Mouse (Mus musculus) forebrain, embryonic 16.5 days (tissue): ENCODE measurements around the gene Fgfr2. TPM values are rescaled to one million over a fixed set of nuclear protein-coding genes. Genes with fewer than 3 reads are reported as not detected.
A peak's percentile ranks its signal among the peaks of the same experiment; 100 is the strongest.

ENCODE experiments used
- ATAC-seq: fragments of 200-750 bp; cut with Nextera tagmentation; 2 replicates; pipeline ENCODE4 v1.8.0; 2017; ENCODE audit warnings: mild to moderate bottlenecking, moderate library complexity
- H3K27ac ChIP-seq: fragments of 300-500 bp; sonication (generic); 2 replicates; pipeline ENCODE4 v1.5.1; 2014; ENCODE audit warnings: low read length, control low read depth
- H3K27me3 ChIP-seq: fragments of 300-500 bp; sonication (generic); replicated peaks from 2 replicates; pipeline ENCODE4 v1.6.1; 2014; ENCODE audit warnings: low read length; ENCODE audit not compliant: control insufficient read depth, insufficient read depth
- H3K36me3 ChIP-seq: fragments of 300-500 bp; sonication (generic); 2 replicates; pipeline ENCODE4 v1.6.1; 2014; ENCODE audit not compliant: control insufficient read depth, insufficient read depth
- H3K4me1 ChIP-seq: fragments of 300-500 bp; sonication (generic); replicated peaks from 2 replicates; pipeline ENCODE4 v1.6.1; 2014; ENCODE audit warnings: low read length; ENCODE audit not compliant: control insufficient read depth, insufficient read depth
- H3K4me2 ChIP-seq: fragments of 300-500 bp; sonication (generic); 2 replicates; pipeline ENCODE4 v1.6.1; 2014; ENCODE audit warnings: mild to moderate bottlenecking, low read length, control low read depth
- H3K4me3 ChIP-seq: fragments of 300-500 bp; sonication (generic); replicated peaks from 2 replicates; pipeline ENCODE4 v1.5.1; 2014; ENCODE audit warnings: mild to moderate bottlenecking, low read length, control low read depth
- H3K9ac ChIP-seq: fragments of 300-500 bp; sonication (generic); replicated peaks from 2 replicates; pipeline ENCODE4 v1.6.1; 2014; ENCODE audit warnings: low read depth, low read length, control low read depth
- H3K9me3 ChIP-seq: fragments of 300-500 bp; sonication (generic); 2 replicates; pipeline ENCODE4 v1.6.1; 2016; ENCODE audit warnings: low read length; ENCODE audit not compliant: control insufficient read depth
- WGBS: fragments of 180-500 bp; shearing (Covaris S2); extraction: QIAGEN DNeasy Blood & Tissue Kit; methylation state at CpG from one replicate; pipeline ENCODE4 v1.1.7; 2014; 5-methylcytosine and 5-hydroxymethylcytosine counted together
- polyA plus RNA-seq: library from polyadenylated mRNA; unstranded; fragments of >200 nt; fragmentation: Nextera tagmentation; extraction: Ambion mirVana; gene quantifications from 2 replicates; pipeline ENCODE4 v1.2.1, GENCODE M21; 2015

The Fgfr2 gene
- polyA plus RNA-seq, 1 experiment from 2014 or later, result 39.2 TPM

DNA sequence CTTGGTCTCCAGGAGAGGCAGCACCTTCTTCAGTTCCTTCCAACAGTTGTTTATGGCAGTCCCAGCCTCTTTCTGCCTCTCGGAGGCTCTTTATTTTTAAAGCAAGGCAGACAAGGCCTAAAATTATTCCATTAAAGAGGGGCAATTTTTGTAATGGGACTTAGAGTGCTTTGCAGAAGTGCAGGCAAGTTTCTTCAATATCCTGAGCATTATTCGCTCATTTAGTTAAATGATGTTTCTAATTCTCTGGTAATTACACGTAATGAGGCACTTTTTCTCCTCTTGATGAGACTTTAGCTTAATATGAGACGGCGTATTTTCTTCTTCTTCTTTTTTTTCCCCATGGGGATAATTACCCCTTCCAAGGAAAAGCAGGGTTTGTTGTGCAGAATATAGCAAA lies 1537.6 kb downstream of the Fgfr2 start:
- Histone ChIP-seq H3K4me3 (no peak overlapping the region), H3K27ac (no peak overlapping the region), H3K9me3 (no peaks in the 10 kb centered on the region), H3K4me2 (no peak overlapping the region), H3K27me3 (peaks cover 25% of the 10 kb centered on the region), H3K9ac (no peak overlapping the region), H3K36me3 (no peaks in the 10 kb centered on the region), H3K4me1 (no peaks in the 10 kb centered on the region)
- ATAC-seq, result peak; percentile 40; the same call in 1 of the 2 replicates
- 45% methylated on average over 5 of the region's 5 CpGs for WGBS

DNA sequence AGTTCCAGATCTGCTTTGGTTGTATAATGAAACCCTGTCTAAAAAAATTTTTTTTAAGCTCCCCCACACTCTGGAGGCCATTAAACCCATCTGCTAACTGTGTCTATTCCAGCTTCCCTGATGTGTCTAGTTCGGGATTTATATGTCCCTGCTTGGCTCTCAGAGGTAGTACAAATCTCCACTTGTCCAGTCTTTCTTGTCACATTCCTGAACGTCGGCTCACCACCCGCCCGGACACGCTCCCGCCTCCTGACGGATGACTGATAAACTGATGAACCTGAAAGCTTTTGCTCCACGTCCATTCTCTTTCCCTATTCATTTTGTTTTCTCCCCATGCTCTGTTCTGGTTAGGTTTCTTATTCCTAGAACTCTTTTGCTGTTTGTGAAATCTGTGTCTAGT lies 1541.0 kb downstream of the Fgfr2 start:
- Histone ChIP-seq H3K27me3 (peaks cover 10% of the 10 kb centered on the region), H3K9me3 (no peaks in the 10 kb centered on the region), H3K9ac (no peak overlapping the region), H3K27ac (no peak overlapping the region), H3K4me1 (no peaks in the 10 kb centered on the region), H3K4me2 (no peak overlapping the region), H3K4me3 (no peak overlapping the region), H3K36me3 (no peaks in the 10 kb centered on the region)
- ATAC-seq, result no peak
- WGBS, result 80% methylated on average over 9 of the region's 9 CpGs

DNA sequence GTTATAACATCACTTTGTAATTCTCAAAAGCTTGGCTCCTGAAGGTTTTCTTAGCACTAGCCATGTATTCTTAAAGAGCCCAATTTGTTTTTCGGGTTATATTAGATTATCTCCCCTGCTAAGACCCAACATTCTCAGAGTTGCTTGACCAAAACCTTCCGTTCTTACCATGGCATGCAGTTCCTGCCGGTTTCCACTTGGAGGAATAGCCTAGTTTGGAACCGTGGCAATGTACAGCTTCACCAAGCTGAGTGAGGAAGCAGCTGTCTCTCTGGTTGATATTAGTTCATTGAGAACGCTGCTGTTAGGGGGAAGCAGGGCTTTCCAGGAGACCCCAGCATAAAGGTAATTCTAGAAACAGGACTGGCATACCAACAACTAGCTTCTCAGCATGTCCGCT lies 1547.9 kb downstream of the Fgfr2 start:
- Histone ChIP-seq H3K27ac (no peak overlapping the region), H3K9ac (no peak overlapping the region), H3K4me2 (no peak overlapping the region), H3K4me3 (no peak overlapping the region), H3K9me3 (no peaks in the 10 kb centered on the region), H3K4me1 (no peaks in the 10 kb centered on the region), H3K27me3 (0 out of 2 replicates have a peak, but pooled peaks cover 2% of the 10 kb centered on the region), H3K36me3 (peaks cover 10% of the 10 kb centered on the region)
- ATAC-seq, result no peak
- 82% methylated on average over 6 of the region's 6 CpGs for WGBS

DNA sequence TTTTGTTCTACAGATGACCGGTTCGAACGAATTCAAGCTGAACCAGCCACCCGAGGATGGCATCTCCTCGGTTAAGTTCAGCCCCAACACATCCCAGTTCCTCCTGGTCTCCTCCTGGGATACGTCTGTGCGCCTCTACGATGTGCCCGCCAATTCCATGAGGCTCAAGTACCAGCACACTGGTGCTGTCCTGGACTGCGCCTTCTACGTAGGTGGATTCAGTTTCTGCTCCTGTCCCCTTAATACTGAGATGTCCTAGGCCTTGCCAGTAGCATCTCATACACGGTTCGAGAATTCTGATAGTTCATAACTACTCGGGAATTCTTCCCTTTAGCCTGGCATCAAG lies 1562.5 kb downstream of the Fgfr2 start:
- H3K9ac ChIP-seq, result peak overlapping the region; percentile 79
- ATAC-seq, result peak; percentile 27
- H3K27me3 ChIP-seq, result peaks cover 21% of the 10 kb centered on the region
- WGBS, result under 1% methylated on average over 14 of the region's 14 CpGs
- peaks cover 7% of the 10 kb centered on the region; the same call in 1 of the 2 replicates for H3K36me3 ChIP-seq
- peak overlapping the region; percentile 70 for H3K4me3 ChIP-seq
- H3K27ac ChIP-seq, result peak overlapping the region; percentile 91
- peak overlapping the region; percentile 84 for H3K4me2 ChIP-seq
- peaks cover 16% of the 10 kb centered on the region for H3K4me1 ChIP-seq
- H3K9me3 ChIP-seq, result no peaks in the 10 kb centered on the region

DNA sequence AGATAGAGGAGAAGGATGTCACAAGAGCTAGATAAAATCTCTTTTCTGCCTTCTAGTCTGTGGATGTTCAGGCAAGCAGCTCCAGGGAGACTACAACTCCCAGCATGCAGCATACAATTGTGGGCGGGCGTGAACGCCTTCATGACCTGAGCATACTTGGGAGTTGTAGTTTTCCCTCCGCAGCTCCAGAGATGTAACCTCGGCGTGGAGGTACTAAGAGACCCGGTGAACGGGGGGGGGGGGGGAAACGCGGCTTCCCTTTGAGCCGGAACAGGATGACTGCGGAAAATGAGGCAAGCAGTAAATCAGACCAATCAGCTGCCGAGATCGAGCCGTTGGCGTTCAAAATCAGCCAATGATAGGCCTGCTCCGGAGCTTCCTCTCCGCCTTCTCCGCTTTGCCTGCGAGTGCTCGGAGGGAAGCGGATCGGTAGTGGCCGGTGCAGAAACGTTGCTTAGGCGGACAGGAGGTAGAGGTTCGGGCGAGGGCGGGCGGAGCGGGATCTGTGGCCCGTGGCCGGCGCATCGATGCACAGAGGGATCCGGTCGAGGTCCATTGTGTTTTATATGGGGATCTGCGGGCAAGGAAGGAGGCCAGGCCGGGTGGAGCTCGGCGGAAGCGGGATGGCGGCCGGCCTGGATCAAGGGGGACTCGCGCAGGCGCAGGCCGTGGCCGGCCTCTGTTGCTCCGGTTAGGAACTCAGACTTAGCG lies 1563.0 kb downstream of the Fgfr2 start, which contains the start of gene Bub3:
Bub3 (plus strand) TSS at position 237 of the 711 bp plus-strand sequence.
- H3K9ac ChIP-seq, result peak within 1 kb of the TSS; percentile 79
- no peaks in the 10 kb centered on the region for H3K9me3 ChIP-seq
- peaks cover 26% of the 10 kb centered on the region for H3K27me3 ChIP-seq
- peaks cover 18% of the 10 kb centered on the region for H3K4me1 ChIP-seq
- ATAC-seq, result peak; percentile 99
- peak within 1 kb of the TSS; percentile 84 for H3K4me2 ChIP-seq
- WGBS, result under 1% methylated on average over 48 of the region's 51 CpGs
- peaks cover 6% of the 10 kb centered on the region; the same call in 1 of the 2 replicates for H3K36me3 ChIP-seq
- H3K4me3 ChIP-seq, result peak within 1 kb of the TSS; percentile 70
- H3K27ac ChIP-seq, result peak within 1 kb of the TSS; percentile 91

DNA sequence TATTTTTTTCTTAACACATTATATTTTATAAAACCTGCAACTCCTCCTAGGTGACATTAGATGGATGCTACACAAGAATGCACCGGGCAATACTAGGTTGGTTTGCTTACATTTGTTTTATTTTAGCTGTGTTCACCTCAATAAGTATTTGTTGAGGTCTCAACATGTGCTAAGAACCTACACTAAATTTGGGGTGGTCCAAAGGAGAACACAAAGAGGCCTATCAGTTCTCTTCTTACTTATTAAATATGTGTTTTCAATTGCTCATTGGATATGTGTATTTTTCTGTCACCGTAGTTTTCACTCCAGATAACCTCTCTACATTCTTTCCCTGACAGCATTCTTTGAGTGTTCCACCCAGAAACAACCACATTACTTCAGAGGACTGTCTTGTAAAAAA lies 1565.4 kb downstream of the Fgfr2 start:
- H3K27ac ChIP-seq, result no peak overlapping the region
- no peak for ATAC-seq
- peaks cover 42% of the 10 kb centered on the region for H3K27me3 ChIP-seq
- H3K4me2 ChIP-seq, result no peak overlapping the region
- H3K9ac ChIP-seq, result no peak overlapping the region
- H3K9me3 ChIP-seq, result no peaks in the 10 kb centered on the region
- WGBS, result 37% methylated on average over 2 of the region's 2 CpGs
- no peaks in the 10 kb centered on the region for H3K36me3 ChIP-seq
- peaks cover 27% of the 10 kb centered on the region for H3K4me1 ChIP-seq
- no peak overlapping the region for H3K4me3 ChIP-seq

DNA sequence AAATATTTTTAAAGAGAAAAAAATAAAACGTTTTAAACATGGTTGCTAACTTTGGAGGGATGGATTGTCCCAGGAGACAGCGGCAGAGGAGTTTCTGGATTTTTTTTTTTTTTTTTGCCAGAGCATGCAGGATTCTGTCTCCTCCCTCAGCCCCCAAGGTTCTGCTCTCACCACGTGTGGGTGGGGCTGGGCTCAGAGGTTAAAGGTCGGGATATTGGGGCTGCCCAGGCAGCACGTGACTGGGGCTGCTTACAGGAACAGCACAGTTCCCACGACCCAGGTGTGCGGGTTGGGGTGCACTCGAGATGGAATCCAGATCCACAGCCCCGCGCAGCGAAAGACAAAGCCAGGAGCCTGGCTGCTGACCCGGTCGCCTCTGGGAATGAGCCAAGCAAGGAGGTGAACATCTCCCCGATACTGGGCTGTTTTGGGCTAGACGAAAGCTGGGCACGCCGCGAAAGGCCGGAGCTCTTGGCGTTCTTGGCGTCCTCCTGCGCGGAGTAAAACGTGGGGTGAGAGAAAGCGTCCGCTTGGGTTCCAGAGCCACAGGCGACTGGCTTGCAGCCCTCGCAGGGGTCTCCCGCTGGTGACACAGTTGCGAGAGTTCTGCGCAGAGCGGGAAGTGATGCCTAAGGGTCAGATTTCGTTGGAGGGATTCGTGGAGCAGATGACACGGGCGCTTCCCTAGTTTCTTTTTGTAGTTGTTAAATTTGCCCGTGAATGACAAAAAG lies 1566.4 kb downstream of the Fgfr2 start:
- Histone ChIP-seq H3K4me2 (no peak overlapping the region), H3K4me3 (no peak overlapping the region), H3K9ac (no peak overlapping the region), H3K27ac (no peak overlapping the region), H3K27me3 (peaks cover 51% of the 10 kb centered on the region), H3K9me3 (no peaks in the 10 kb centered on the region), H3K36me3 (no peaks in the 10 kb centered on the region), H3K4me1 (peaks cover 23% of the 10 kb centered on the region)
- under 1% methylated on average over 37 of the region's 37 CpGs for WGBS
- no peak for ATAC-seq

DNA sequence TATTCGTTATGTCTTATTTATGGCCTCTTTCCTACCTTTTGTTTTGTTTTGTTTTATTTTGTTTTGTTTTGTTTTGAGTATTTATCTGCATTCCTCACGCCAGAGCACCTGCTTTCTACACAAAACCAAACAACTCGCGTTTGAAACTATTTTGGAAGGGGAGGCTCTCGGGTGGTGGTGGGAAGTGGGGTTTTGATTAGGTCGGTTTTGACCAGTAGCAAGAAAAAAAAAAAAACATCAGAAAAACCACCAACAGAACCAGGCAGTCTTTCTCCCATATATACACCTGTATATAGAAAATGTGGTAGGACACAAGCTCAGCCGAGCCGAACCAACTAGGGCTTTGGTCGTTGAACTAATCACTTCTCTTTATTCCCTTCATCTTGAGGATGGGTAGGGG lies 1567.0 kb downstream of the Fgfr2 start:
- Histone ChIP-seq H3K27me3 (peaks cover 57% of the 10 kb centered on the region), H3K4me3 (no peak overlapping the region), H3K36me3 (no peaks in the 10 kb centered on the region), H3K9ac (no peak overlapping the region), H3K4me1 (peaks cover 20% of the 10 kb centered on the region), H3K27ac (no peak overlapping the region), H3K4me2 (no peak overlapping the region), H3K9me3 (no peaks in the 10 kb centered on the region)
- WGBS, result 2% methylated on average over 9 of the region's 9 CpGs
- ATAC-seq, result no peak

DNA sequence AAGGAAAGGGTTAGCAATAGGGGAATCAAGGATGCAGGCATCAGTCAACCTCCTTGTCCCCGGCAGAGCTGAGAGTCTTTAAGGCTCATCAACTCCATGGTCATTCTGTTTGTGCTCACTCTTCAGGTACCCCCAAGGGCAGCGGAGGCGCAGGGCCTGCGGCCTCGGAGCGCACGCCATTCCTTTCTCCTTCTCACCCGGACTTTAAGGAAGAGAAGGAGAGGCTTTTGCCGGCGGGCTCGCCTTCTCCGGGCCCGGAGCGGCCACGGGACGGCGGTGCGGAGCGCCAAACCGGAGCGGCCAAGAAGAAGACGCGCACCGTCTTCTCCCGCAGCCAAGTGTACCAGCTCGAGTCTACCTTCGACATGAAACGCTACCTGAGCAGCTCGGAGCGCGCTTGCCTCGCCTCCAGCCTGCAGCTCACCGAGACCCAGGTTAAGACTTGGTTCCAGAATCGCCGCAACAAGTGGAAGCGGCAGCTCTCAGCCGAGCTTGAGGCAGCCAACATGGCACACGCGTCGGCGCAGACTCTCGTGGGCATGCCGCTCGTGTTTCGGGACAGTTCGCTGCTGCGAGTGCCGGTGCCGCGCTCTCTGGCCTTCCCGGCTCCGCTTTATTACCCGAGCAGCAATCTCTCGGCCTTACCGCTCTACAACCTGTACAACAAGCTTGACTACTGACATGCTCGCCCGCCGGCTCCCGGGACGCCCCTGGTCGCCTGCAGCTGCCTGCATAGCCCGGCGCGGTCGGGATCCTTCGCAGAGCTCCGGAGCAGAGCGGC lies 1567.7 kb downstream of the Fgfr2 start:
- Histone ChIP-seq H3K27me3 (peaks cover 63% of the 10 kb centered on the region), H3K4me3 (no peak overlapping the region)

More for the DNA sequence above, 1567.7 kb downstream of the Fgfr2 start:
- no peak for ATAC-seq
- no peak overlapping the region for H3K9ac ChIP-seq
- no peaks in the 10 kb centered on the region for H3K36me3 ChIP-seq
- H3K4me1 ChIP-seq, result peaks cover 15% of the 10 kb centered on the region
- H3K27ac ChIP-seq, result no peak overlapping the region
- H3K9me3 ChIP-seq, result no peaks in the 10 kb centered on the region
- under 1% methylated on average over 68 of the region's 68 CpGs for WGBS
- no peak overlapping the region for H3K4me2 ChIP-seq
